Mouse (Mus musculus): ENCODE measurements around the gene Mas1. TPM values are rescaled to one million over a fixed set of nuclear protein-coding genes. Genes with fewer than 3 reads are reported as not detected.

Mas1 gene
- polyA plus RNA-seq, 1 experiment from 2014 or later, result 0.32 TPM

Small RNA genes within 50 kb of the gene (microRNA-seq; reads per million reads assigned to microRNA genes)
- gene Gm24085, result not detected

Other genes starting within 250 kb of the Mas1 start
- 0.52 TPM in 1 of 2 replicates, not detected in the other for gene Slc22a1, start 192.3 kb downstream of the Mas1 start, polyA plus RNA-seq (2016; fragmentation: Nextera tagmentation; extraction: Ambion mirVana)
- 21.6 and 21.7 TPM in 2 replicates for gene Igf2r, start 98.5 kb downstream of the Mas1 start, polyA plus RNA-seq (2016; fragmentation: Nextera tagmentation; extraction: Ambion mirVana)
- not detected in 2 replicates for gene Mrgprh, start 7.9 kb upstream of the Mas1 start, polyA plus RNA-seq (2016; fragmentation: Nextera tagmentation; extraction: Ambion mirVana)
- 1.1 and 2.6 TPM in 2 replicates for gene Pnldc1, start 42.1 kb upstream of the Mas1 start, polyA plus RNA-seq (2016; fragmentation: Nextera tagmentation; extraction: Ambion mirVana)
- 477 and 481 TPM in 2 replicates for gene Tcp1, start 47.6 kb upstream of the Mas1 start, polyA plus RNA-seq (2016; fragmentation: Nextera tagmentation; extraction: Ambion mirVana)
- 140 and 146 TPM in 2 replicates for gene Mrpl18, start 48.2 kb upstream of the Mas1 start, polyA plus RNA-seq (2016; fragmentation: Nextera tagmentation; extraction: Ambion mirVana)
- 0.60 and 1.2 TPM in 2 replicates for gene Acat3, start 72.5 kb upstream of the Mas1 start, polyA plus RNA-seq (2016; fragmentation: Nextera tagmentation; extraction: Ambion mirVana)
- 376 and 382 TPM in 2 replicates for gene Acat2, start 92.6 kb upstream of the Mas1 start, polyA plus RNA-seq (2016; fragmentation: Nextera tagmentation; extraction: Ambion mirVana)
- gene Wtap, start 126.0 kb upstream of the Mas1 start, polyA plus RNA-seq (2016; fragmentation: Nextera tagmentation; extraction: Ambion mirVana), result 96.5 and 117 TPM in 2 replicates
- 125 and 129 TPM in 2 replicates for gene Sod2, start 138.7 kb upstream of the Mas1 start, polyA plus RNA-seq (2016; fragmentation: Nextera tagmentation; extraction: Ambion mirVana)
- gene Gpr31b, start 184.2 kb upstream of the Mas1 start, polyA plus RNA-seq (2016; fragmentation: Nextera tagmentation; extraction: Ambion mirVana), result not detected in 2 replicates
- not detected in 2 replicates for gene Tcp10b, start 193.0 kb upstream of the Mas1 start, polyA plus RNA-seq (2016; fragmentation: Nextera tagmentation; extraction: Ambion mirVana)